Mouse (Mus musculus) forebrain, embryonic 15.5 days (tissue): Measurements from ENCODE around the gene Reep3. TPM values are rescaled to one million over a fixed set of nuclear protein-coding genes. Genes with fewer than 3 reads are reported as not detected.

Experiments used
- ATAC-seq: fragments of 200-750 bp; cut with Nextera tagmentation; replicated peaks from 2 replicates; pipeline ENCODE4 v1.8.0; 2017; ENCODE audit warnings: mild to moderate bottlenecking, moderate TSS enrichment, moderate library complexity
- H3K27ac ChIP-seq: fragments of 300-500 bp; sonication (generic); replicated peaks from 2 replicates; pipeline ENCODE4 v1.5.1; 2015; ENCODE audit warnings: mild to moderate bottlenecking, inconsistent platforms
- H3K27me3 ChIP-seq: fragments of 300-500 bp; sonication (generic); 2 replicates; pipeline ENCODE4 v1.6.1; 2015; ENCODE audit warnings: inconsistent platforms
- H3K36me3 ChIP-seq: fragments of 300-500 bp; sonication (generic); 2 replicates; pipeline ENCODE4 v1.6.1; 2015; ENCODE audit warnings: mild to moderate bottlenecking, inconsistent platforms
- H3K4me1 ChIP-seq: fragments of 300-500 bp; sonication (generic); 2 replicates; pipeline ENCODE4 v1.6.1; 2015; ENCODE audit warnings: inconsistent platforms
- H3K4me2 ChIP-seq: fragments of 300-500 bp; sonication (generic); replicated peaks from 2 replicates; pipeline ENCODE4 v1.6.1; 2015; ENCODE audit warnings: mild to moderate bottlenecking, inconsistent platforms
- H3K4me3 ChIP-seq: fragments of 300-500 bp; sonication (generic); 2 replicates; pipeline ENCODE4 v1.5.1; 2015; ENCODE audit warnings: mild to moderate bottlenecking, inconsistent platforms
- H3K9ac ChIP-seq: fragments of 300-500 bp; sonication (generic); replicated peaks from 2 replicates; pipeline ENCODE4 v1.6.1; 2015; ENCODE audit warnings: mild to moderate bottlenecking, inconsistent platforms
- H3K9me3 ChIP-seq: fragments of 300-500 bp; sonication (generic); 2 replicates; pipeline ENCODE4 v1.6.1; 2016; ENCODE audit warnings: inconsistent platforms
- WGBS: fragments of 180-500 bp; shearing (Covaris S2); methylation state at CpG from one replicate; pipeline ENCODE4 v1.1.7; 2015; ENCODE audit warnings: mixed read lengths; 5-methylcytosine and 5-hydroxymethylcytosine counted together
- polyA plus RNA-seq: library from polyadenylated mRNA; unstranded; fragments of >200 nt; fragmentation: Nextera tagmentation; extraction: Ambion mirVana; gene quantifications from 2 replicates; pipeline ENCODE4 v1.2.1, GENCODE M21; 2015

Reep3 gene
- polyA plus RNA-seq, 1 experiment from 2014 or later: 37.0 TPM

DNA sequence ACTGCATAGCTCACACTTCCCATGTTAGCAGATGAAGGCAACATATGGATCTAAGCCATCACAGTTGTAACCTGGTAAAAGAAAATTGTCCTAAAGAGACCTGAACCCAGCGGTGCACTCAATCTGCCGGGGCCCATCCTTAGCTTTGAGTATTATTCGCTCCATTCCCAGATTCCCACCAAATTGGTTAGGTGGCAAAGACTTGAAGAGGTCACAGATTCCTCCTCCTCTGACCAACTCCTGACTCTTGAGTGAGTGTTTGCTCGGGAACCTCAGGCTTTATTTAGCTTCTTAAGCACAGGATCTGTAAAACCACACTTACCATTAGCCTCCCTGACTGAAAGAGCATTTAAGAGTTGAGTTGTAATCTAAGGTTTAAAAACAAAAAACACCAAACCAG lies 24.1 kb downstream of the Reep3 start:
- H3K4me3 ChIP-seq: no peak overlapping the region
- H3K4me2 ChIP-seq: no peak overlapping the region
- H3K9ac ChIP-seq: no peak overlapping the region
- H3K36me3 ChIP-seq: no peaks in the 10 kb centered on the region
- peaks cover 10% of the 10 kb centered on the region for H3K4me1 ChIP-seq
- H3K9me3 ChIP-seq: no peaks in the 10 kb centered on the region
- no peak overlapping the region for H3K27ac ChIP-seq
- WGBS: 94% methylated on average over 4 of the region's 4 CpGs
- ATAC-seq: no peak
- H3K27me3 ChIP-seq: no peaks in the 10 kb centered on the region

DNA sequence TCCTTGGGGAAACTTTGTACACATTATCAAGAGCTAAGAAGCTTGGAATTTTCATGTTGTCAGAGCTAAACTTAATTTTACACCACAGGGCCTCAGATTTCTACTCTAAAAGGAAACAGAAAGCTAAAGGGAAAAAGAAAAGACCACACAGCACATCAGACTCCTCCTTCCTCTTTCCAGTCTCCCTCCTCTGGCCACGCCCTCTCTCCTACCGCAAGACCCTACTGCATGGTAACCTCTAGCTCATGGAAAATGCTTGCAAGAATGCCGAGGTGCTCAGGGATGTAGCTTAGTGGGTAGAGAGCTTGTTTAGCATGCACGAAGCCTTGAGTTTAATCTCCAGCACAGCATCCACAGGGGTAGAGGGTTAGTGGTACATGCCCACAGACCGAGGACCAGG lies 24.9 kb downstream of the Reep3 start:
- H3K4me2 ChIP-seq: no peak overlapping the region
- peaks cover 10% of the 10 kb centered on the region for H3K4me1 ChIP-seq
- no peaks in the 10 kb centered on the region for H3K27me3 ChIP-seq
- 92% methylated on average over 5 of the region's 5 CpGs for WGBS
- no peak overlapping the region for H3K4me3 ChIP-seq
- no peaks in the 10 kb centered on the region for H3K36me3 ChIP-seq
- no peaks in the 10 kb centered on the region for H3K9me3 ChIP-seq
- H3K27ac ChIP-seq: no peak overlapping the region
- ATAC-seq: no peak
- no peak overlapping the region for H3K9ac ChIP-seq

DNA sequence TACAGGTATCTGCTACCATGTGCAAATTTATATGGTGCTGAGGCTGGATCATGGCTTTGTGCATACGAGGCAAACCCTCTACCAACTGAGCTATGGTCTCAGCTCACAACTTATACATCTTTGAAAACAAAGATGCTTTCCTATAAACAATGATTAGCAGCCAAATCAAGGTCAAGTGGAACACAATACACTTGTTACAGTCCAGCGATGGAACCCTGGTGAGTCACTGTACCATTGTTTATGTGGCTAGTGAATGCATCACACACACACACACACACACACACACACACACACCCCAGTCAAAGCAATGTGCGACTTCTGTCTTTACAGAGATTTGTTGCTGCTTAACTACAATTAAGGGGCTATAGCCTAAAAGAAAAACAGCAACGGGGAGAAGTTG lies 25.4 kb downstream of the Reep3 start:
- Histone ChIP-seq H3K9ac (no peak overlapping the region), H3K27me3 (no peaks in the 10 kb centered on the region), H3K4me1 (peaks cover 8% of the 10 kb centered on the region), H3K4me2 (no peak overlapping the region), H3K36me3 (no peaks in the 10 kb centered on the region), H3K27ac (no peak overlapping the region), H3K4me3 (no peak overlapping the region), H3K9me3 (no peaks in the 10 kb centered on the region)
- 76% methylated on average over 4 of the region's 4 CpGs for whole genome bisulfite sequencing
- ATAC-seq: no peak

DNA sequence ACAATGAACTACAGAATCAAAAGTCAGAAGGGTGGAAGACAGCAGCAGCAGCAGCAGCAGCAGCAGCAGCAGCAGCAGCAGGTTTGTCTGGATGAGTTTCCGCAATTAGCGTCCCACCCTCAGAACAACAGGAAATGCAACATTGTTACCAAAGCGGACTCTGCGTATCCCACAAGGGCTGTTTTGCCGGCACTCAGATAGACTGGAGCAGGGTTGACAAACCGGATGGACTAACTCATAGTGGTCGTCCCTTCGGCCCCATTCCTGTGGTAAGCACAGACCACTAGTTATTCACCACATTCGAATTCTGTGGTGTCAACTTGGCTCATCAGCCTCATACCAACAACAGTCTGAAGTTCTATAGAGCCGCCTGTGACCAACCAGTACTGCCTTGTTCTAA lies 27.7 kb downstream of the Reep3 start:
- no peak overlapping the region for H3K4me2 ChIP-seq
- H3K4me1 ChIP-seq: peaks cover 9% of the 10 kb centered on the region
- H3K9ac ChIP-seq: no peak overlapping the region
- H3K27me3 ChIP-seq: no peaks in the 10 kb centered on the region
- H3K36me3 ChIP-seq: no peaks in the 10 kb centered on the region
- no peak overlapping the region for H3K4me3 ChIP-seq
- ATAC-seq: no peak
- H3K27ac ChIP-seq: no peak overlapping the region
- WGBS: 96% methylated on average over 10 of the region's 10 CpGs
- H3K9me3 ChIP-seq: no peaks in the 10 kb centered on the region

DNA sequence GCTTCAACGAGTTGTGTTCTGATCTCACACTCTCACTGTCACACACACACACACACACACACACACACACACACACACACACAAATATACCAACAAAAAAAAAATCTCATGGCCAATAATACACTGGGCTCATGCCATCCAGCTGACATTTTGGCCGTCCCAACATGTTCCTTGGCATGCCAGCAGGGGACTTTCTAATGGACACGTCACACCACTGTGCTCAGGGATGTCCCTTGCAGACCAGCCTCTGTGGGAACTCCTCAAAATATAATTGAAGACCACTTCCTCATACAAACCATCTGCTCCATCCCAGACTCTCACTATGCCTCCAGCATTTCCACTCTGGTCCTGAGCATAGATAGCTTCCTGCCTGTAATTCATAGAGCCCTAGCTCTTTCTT lies 30.3 kb downstream of the Reep3 start:
- Histone ChIP-seq H3K9me3 (no peaks in the 10 kb centered on the region), H3K4me3 (no peak overlapping the region), H3K27me3 (no peaks in the 10 kb centered on the region), H3K9ac (no peak overlapping the region), H3K36me3 (no peaks in the 10 kb centered on the region), H3K4me2 (no peak overlapping the region), H3K27ac (peak overlapping the region; percentile 69), H3K4me1 (peaks cover 16% of the 10 kb centered on the region)
- ATAC-seq: no peak
- WGBS: 66% methylated on average over 3 of the region's 3 CpGs

DNA sequence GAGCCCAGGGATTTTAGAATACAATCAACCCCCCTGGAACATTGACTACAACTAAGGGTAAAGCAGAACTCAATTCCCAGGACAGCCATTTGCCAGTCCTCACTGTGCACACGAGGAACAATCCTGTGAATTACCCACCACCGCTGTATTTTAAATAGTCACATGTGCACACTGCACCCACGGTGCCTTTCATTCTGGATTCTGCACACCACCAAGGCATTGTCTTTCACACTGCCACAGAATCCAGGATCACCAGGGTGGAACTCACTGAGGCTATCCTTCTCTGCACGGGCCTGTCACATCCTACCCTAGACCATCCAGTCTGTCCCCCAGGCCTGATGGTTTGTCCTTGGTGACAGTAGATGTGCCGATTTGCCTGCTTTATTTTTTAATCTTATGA lies 30.8 kb downstream of the Reep3 start:
- Histone ChIP-seq H3K9ac (no peak overlapping the region), H3K27ac (peak overlapping the region; percentile 69), H3K27me3 (no peaks in the 10 kb centered on the region), H3K9me3 (no peaks in the 10 kb centered on the region), H3K4me3 (no peak overlapping the region), H3K36me3 (no peaks in the 10 kb centered on the region), H3K4me1 (peaks cover 20% of the 10 kb centered on the region), H3K4me2 (no peak overlapping the region)
- 40% methylated on average over 5 of the region's 5 CpGs for WGBS
- peak; percentile 26; the same call in 1 of the 2 replicates for ATAC-seq

DNA sequence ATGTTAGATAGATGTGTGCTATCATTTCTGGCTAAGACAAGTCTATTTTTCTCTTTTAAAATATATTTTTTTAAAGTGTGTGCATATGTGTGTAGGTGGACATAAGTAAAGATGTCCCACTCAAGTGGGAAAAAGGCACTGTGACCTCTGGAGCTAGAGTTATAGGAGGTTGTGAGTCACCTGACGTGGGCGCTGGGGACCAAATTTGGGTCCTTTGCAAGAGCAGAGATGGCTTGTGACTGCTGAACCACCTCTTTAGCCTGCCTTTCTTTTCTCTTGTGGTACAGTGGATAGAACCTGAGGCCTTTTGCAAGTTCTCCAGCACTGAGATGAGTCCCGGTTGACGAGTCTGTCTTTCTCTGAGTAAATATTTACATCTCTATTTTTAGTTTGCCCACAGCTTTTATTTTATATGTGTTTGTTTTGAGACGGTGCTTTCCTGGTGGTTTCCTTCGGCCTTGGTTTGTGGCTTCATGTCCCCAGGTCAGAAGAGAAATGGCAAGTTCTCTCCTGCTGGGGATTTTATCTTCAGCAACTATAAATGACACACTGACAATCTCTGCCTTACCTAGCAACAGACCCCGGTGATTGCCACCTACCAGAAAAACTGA lies 31.4 kb downstream of the Reep3 start:
- no peak overlapping the region for H3K4me3 ChIP-seq
- ATAC-seq: no peak
- WGBS: 84% methylated on average over 7 of the region's 7 CpGs
- no peak overlapping the region for H3K4me2 ChIP-seq
- peak overlapping the region; percentile 69 for H3K27ac ChIP-seq
- no peaks in the 10 kb centered on the region for H3K36me3 ChIP-seq
- H3K9me3 ChIP-seq: no peaks in the 10 kb centered on the region
- no peak overlapping the region for H3K9ac ChIP-seq
- no peaks in the 10 kb centered on the region for H3K27me3 ChIP-seq
- peaks cover 21% of the 10 kb centered on the region for H3K4me1 ChIP-seq

DNA sequence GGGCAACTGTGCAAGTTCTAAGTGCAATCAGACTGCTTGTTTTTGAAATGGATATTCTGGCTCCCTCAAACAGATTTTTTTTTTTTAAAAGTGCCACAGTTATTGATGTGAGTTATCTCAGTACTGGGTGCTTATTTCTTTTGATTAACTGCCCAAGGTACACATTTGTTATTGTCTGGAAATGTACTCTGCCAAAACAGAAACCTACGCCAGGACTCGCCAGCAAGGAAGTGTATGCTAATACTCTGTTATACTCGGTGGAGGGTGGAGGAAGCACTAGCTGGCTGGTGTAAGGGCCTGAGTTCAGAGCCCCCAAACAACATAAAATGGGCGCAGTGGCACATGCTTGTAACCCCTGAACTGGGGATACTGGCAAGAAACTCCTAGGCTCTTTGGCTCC lies 34.9 kb downstream of the Reep3 start:
- peak overlapping the region; percentile 78 for H3K27ac ChIP-seq
- peak; percentile 44; the same call in 1 of the 2 replicates for ATAC-seq
- no peak overlapping the region for H3K9ac ChIP-seq
- no peaks in the 10 kb centered on the region for H3K9me3 ChIP-seq
- peaks cover 43% of the 10 kb centered on the region for H3K4me1 ChIP-seq
- H3K4me3 ChIP-seq: no peak overlapping the region
- H3K36me3 ChIP-seq: no peaks in the 10 kb centered on the region
- WGBS: 40% methylated on average over 4 of the region's 4 CpGs
- no peaks in the 10 kb centered on the region for H3K27me3 ChIP-seq
- H3K4me2 ChIP-seq: no peak overlapping the region; the same call in 1 of the 2 replicates

DNA sequence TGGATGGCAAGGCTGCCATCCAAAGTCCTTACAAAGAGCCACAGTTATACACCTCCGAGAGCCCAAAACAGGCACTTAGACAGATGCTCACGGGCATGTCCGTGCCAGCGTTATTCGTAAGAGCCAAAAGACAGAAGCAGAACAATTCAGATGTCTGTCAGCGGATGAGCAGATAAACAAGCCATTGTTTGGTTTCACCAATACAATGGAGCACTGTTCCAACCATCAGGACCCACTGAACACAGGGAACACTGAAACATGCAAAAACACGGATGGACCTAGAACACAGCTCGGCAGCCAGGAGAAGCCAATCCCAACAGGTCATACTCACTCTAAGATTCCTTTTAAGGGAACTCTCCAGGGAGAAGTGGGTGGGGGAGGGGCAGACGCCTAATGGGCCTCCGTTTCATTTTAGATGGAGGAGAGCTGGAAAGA lies 35.4 kb downstream of the Reep3 start:
- no peak for ATAC-seq
- Histone ChIP-seq H3K9me3 (no peaks in the 10 kb centered on the region), H3K27me3 (no peaks in the 10 kb centered on the region), H3K4me1 (peaks cover 43% of the 10 kb centered on the region), H3K27ac (peak overlapping the region; percentile 78), H3K4me2 (peak overlapping the region; percentile 16; the same call in 1 of the 2 replicates), H3K9ac (no peak overlapping the region), H3K4me3 (no peak overlapping the region), H3K36me3 (no peaks in the 10 kb centered on the region)
- WGBS: 17% methylated on average over 10 of the region's 10 CpGs

DNA sequence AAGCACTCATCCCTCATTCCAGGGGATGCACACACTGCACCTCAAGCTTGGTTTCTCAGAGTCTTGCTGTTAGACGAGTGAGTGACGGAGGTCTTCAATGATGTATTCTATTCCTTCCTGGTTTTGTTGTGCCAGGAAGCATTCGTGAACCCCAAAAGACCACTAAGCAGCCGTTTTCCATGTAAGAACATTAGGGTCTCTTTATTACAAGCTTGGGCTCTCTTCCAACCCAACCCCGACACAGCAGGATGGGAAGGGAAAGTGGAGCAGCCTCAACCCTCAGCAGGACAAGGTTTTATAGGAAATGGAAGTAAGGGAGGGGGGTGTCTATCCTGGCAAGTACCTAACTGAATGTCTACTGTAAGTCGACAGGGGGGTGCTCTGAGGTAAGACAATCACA lies 38.0 kb downstream of the Reep3 start:
- peaks cover 48% of the 10 kb centered on the region for H3K4me1 ChIP-seq
- no peaks in the 10 kb centered on the region for H3K27me3 ChIP-seq
- H3K36me3 ChIP-seq: no peaks in the 10 kb centered on the region
- no peak overlapping the region for H3K4me2 ChIP-seq
- no peak overlapping the region for H3K9ac ChIP-seq
- 44% methylated on average over 6 of the region's 6 CpGs for WGBS
- peak; percentile 12; the same call in 1 of the 2 replicates for ATAC-seq
- H3K9me3 ChIP-seq: no peaks in the 10 kb centered on the region
- H3K4me3 ChIP-seq: no peak overlapping the region
- peak overlapping the region; percentile 44 for H3K27ac ChIP-seq

DNA sequence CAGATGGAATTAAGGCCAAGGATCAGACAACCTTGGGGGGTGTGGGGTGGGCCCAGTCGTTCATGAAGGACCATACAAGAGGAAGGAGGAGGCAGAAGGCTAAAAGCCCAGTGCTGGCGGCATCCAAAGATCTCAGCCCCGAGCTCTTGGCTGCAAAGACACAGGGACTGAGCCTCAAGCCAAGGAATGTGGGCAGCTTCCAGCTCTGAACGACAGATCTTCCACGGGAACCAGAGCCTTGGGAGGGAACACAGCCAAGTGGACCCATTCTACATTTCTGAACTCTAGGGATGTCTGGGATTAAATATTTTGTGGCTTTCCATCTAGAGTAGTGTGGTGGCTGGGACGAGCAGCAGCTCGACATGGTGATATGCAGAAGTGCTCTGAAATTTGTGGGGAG lies 38.4 kb downstream of the Reep3 start:
- Histone ChIP-seq H3K36me3 (no peaks in the 10 kb centered on the region), H3K4me1 (peaks cover 52% of the 10 kb centered on the region), H3K9me3 (no peaks in the 10 kb centered on the region), H3K4me3 (no peak overlapping the region), H3K9ac (no peak overlapping the region), H3K4me2 (no peak overlapping the region), H3K27me3 (no peaks in the 10 kb centered on the region), H3K27ac (peak overlapping the region; percentile 44)
- WGBS: 34% methylated on average over 7 of the region's 7 CpGs
- peak; percentile 42; the same call in 1 of the 2 replicates for ATAC-seq

DNA sequence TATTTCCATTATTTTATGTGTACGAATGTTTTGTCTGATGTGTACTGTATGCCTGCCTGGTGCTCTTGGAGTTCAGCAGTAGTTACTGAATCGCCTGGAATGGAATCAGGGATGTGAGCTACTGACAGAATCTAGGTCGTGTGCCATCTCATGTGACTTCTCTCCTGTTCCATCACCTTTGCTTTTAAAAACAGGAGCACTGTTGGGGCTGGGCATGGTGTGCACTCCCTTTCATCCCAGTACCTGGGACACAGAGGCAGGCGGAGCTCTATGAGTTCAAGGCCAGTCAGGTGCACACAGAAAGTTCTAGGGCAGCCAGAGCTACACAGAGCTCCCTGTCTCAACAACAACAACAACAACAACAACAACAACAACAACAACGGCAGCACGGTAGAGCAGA lies 39.0 kb downstream of the Reep3 start:
- Histone ChIP-seq H3K27ac (peak overlapping the region; percentile 44), H3K4me2 (no peak overlapping the region)
- WGBS: 84% methylated on average over 6 of the region's 6 CpGs

DNA sequence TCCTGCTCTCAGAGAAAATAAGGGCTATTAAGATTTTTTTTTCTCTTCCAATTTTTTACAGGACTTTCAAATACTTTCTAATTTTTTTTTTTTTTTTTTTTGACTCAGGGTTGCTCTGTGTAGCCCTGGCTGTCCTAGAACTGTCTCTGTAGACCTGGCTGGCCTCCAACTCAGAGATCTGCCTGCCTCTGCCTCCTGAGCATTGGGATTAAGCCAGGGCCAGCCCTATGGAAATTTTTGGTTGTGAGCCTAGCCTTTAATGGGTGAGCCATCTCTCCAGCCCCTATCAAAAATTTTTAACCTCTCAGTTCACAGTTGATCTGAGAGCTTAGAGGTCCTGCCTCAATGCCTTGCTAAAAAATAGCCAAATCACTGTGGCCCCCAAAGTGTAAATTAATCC lies 39.5 kb downstream of the Reep3 start:
- Histone ChIP-seq H3K4me1 (peaks cover 62% of the 10 kb centered on the region), H3K9me3 (no peaks in the 10 kb centered on the region), H3K4me3 (no peak overlapping the region), H3K9ac (no peak overlapping the region), H3K27me3 (no peaks in the 10 kb centered on the region), H3K4me2 (no peak overlapping the region), H3K36me3 (no peaks in the 10 kb centered on the region), H3K27ac (peak overlapping the region; percentile 64; the same call in 1 of the 2 replicates)
- no peak for ATAC-seq

More for the DNA sequence above, 39.0 kb downstream of the Reep3 start:
- Histone ChIP-seq H3K4me3 (no peak overlapping the region), H3K36me3 (no peaks in the 10 kb centered on the region), H3K27me3 (no peaks in the 10 kb centered on the region), H3K9ac (no peak overlapping the region), H3K9me3 (no peaks in the 10 kb centered on the region), H3K4me1 (peaks cover 57% of the 10 kb centered on the region)
- ATAC-seq: no peak
